Mouse (Mus musculus): ENCODE measurements around the gene Ankrd13a.

Gene Ankrd13a

DNA sequence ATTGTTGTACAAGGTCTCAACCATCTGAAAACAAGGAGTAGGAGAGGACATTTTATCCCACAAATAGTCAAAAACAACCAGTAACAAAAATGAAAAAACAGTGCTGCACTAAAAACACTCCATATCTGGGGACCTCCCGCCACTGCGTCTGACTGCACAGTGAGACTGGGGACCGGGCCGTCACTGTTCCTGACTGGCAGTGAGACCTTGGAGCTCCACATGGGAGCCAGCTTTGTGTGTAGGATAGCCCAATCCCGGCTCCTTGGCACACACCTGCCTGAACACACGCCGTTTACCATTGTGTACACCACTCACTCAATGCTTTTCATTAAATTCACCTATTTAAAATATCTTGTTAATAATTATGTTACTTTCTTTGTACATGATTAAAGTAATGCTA, 7.3 kb upstream of the Ankrd13a start:
- DNase-seq, result no peak

DNA sequence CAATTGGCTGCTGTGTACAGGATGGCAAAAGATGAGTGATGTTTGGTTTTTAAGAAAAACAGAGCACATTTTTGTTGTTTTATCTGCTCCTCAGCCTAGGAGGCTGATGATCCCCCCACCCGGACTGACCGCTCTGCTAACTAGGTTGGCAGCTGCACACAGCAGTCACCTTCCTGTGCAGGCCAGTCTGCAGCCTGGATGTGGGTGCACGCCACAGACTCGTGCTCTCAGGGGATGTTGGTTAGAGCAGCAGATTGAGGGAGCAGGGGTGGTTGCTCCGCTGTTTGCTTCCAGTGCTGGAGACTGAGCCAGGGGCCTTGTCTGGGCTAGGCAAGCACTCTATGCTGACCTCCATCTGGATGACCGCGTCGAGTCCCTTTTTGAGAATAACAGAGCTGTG, 4.7 kb upstream of the Ankrd13a start:
- DNase-seq, result no peak

GRCm38 (mm10) chr5:114771796-114772195, 2.7 kb upstream of the Ankrd13a start:
- DNase-seq, result no peak

GRCm38 (mm10) chr5:114772456-114773203, 1.8 kb upstream of the Ankrd13a start:
- DNase-seq, result peak in 1 of 2 experiments; percentile 37

DNA sequence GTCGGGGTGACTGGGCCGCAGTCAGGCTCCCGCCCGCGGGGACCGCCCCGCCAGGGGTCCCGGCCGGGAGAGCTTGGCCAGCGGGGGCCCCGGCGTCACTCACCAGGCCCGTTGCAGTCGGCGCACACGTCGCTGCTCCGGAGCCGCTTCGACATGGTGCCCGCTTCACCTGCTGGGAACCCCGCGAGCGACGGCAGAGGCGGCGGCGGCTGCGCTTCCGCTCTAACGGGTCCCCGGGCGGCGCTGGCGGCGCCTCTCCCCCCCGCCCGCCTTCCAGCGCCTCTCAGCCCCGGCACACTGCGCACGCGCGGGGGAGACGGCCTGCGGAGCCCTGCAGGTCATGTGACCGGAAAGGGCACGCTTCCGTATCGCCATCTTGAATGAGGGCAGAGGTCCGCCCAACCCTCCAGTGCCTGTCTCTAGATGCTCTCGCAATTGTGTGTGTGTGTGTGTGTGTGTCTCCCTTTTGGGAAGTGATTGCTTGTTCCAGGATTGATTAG, 1.2 kb upstream of the Ankrd13a start:
- DNase-seq, result peak; percentile 96

GRCm38 (mm10) chr5:114773780-114774179, 697 bp upstream of the Ankrd13a start:
- peak in 1 of 2 experiments; percentile 36 for DNase-seq

DNA sequence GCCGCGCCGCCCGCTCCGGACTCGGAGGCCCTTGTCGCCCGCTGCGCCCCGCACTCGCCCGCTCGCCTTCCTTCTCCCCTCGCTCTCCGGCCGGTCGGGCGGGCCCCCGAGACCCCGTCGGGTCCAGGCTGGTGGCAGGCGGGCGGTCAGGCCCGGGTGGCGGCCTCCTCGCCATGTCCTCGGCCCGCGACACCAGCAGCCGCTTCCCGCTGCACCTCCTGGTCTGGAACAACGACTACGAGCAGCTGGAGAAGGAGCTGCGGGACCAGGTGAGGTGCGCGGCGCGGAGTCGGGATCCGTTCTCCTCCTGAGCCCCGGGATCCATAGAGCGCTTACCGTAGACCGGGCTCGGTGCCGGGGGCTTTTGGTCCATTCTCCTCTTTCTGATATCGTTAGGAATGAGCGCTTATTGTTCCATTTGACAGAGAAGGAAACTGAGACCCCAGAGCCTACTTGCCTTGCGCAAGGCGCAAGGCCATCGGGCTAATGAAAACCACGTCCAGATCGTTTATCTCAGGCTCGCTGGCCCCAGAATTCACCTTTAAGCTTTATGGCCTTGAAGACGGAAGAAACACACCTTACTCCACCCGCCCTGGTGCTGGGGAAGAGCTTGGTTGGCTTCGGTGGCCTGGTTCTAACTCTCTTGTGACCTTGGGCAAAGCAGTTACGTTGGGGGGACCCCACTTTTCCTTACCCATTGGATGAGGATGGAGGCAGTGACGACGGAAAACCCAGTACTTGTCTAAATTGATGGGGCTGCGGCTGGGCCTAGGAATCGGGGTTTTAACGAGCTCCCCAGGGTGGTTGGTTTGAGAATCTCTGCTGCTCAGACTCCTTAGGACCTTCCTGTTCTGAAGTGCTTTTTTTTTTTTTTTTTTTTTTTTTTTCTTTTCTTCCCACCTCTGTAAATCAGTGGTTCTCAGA, 841 bp downstream of the Ankrd13a start, which contains the start of gene Git2:
Gene Git2 (minus strand): TSS at position 462 of the 924 bp plus-strand sequence.
- DNase-seq, result peak in 1 of 2 experiments; percentile 32

DNA sequence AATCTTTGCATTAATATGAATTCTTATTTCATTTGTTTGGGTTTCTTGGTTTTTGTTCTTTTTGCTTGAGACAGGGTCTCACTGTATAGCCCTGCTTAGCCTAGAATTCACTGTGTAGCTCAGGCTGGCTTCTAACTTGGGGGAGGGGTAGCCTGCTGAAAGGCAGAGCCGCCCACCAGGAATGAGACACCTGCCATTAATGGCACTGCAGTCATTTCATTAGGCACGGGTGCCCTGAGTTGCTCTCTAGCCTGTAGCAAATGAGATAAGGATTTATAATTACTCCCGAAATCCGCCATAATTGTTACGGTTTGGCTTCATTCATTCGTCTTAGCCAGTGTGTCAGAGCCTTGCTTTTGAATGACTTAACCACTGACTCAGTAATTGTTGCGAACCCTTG, 1.7 kb downstream of the Ankrd13a start:
- DNase-seq, result no peak

- no peak for DNase-seq
These were observed 5.5 kb downstream of the Ankrd13a start for GRCm38 (mm10) chr5:114779956-114780489.

- DNase-seq, result no peak
These were observed 6.4 kb downstream of the Ankrd13a start for GRCm38 (mm10) chr5:114780912-114781311.

DNA sequence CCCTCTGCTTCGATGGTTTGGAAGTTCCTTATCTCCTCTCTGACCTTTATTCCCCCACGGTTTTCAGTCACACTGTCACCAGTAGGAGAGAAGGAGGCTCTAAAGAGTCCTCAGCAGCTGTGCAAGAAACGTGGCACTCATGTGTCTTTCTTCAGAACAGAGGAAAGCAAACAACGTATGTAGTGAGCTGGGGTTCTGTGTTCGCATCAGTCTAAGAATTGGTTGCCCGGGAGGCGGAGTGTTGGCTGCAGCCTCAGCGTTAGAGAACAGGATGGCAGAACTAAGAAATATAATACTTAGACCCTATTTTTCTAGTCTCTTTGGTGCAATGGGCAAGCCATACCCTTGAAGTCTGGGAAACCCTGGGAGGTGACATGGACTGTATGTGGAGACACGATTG, 8.5 kb downstream of the Ankrd13a start:
- DNase-seq, result no peak

DNA sequence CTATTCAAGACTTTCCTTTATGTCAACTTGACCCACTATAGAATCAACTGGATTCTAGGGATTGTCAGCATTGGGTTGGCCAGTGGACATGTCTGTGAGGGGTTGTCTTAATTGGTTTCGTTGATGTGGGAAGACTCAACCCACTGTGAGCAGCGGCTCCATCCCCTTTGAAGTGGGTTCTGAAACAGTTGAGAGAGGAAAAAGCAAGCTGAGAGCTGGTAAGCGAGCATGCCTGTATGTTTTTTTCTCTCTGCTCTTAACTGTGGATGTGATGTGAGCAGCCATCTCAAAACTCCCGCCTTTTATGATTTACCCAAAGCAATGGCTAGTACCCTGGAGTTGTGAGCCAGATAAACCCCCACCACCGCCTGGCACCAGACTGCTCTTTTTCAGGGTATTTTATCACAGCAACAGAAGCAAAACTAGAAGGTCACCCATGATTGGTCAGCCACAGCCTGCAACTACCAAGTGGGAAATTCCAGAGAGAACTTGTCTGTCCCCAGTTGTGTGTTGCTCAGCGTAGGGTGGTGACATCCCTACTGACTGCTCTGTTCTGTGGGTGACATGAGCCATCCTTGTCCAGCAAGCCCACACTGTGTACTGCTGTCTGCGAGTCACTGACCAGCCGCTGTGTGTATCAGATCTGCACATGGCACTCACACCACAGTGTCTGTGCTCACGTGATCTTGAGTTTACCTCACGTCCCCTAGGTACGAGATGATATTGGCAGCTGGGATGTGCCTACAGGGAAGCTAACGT, 9.1 kb downstream of the Ankrd13a start:
- no peak for DNase-seq

- no peak for DNase-seq
These were observed 10.2 kb downstream of the Ankrd13a start for GRCm38 (mm10) chr5:114784622-114785165.

- DNase-seq, result no peak
These were observed 10.7 kb downstream of the Ankrd13a start for GRCm38 (mm10) chr5:114785196-114785595.

- no peak for DNase-seq
These were observed 18.8 kb downstream of the Ankrd13a start for GRCm38 (mm10) chr5:114793317-114793716.

DNA sequence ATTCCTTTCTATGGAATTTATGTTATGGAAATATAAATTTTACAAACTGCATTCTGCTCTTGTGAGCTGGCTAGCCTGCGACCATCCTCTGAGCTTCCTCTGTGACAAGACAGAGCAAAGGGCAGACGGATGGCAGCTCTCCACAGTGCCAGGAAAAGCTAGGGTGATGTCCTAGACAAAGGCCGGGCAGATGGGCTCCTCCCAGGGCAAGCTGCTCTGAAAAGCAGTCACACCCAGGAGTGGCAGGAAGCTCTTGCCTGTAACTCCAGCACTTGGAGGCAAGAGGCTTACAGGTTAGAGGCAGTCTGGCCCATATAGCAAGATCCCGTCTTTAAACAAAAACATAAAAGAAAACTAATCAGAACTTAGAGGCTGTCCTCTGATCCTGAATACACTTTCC, 20.1 kb downstream of the Ankrd13a start:
- DNase-seq, result no peak

DNA sequence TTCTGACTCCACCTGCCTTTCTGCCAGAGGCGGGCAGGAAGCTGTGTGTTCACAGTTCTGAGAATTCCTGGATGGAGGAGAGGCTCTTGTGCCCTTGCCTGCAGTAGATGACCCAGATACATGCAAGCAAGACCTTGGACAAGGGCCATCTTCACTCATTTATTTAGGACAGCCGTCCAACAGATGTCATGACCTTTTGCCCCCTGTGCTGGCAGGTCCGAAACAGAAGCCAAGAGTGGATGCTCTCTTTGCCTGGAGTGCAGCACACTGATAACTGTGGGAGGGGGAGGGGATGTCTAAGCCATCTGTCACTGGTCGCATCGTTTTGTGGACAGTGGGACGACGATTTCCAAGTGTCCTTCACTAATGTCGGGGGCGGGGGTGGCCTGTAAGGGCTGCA, 20.8 kb downstream of the Ankrd13a start:
- DNase-seq, result no peak

DNA sequence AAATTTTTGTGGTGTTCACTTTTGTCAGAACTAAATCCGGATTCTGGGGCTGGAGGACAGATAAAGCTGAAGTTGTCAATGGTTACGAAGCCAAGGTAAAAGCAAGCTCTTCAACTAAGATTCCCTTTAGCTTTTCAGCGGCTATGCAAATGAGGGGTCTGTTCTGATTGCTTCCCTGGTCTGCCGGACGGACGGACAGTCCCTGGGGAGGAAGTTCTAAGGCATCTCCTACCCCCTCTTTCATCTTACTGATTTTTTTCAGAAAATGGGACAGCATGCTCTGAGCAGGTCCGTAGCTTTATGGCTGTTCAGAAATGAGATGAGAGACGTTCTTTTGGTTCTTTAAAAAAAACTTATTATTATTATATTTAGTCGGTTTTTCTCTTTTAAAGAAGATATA, 21.2 kb downstream of the Ankrd13a start:
- DNase-seq, result no peak

DNA sequence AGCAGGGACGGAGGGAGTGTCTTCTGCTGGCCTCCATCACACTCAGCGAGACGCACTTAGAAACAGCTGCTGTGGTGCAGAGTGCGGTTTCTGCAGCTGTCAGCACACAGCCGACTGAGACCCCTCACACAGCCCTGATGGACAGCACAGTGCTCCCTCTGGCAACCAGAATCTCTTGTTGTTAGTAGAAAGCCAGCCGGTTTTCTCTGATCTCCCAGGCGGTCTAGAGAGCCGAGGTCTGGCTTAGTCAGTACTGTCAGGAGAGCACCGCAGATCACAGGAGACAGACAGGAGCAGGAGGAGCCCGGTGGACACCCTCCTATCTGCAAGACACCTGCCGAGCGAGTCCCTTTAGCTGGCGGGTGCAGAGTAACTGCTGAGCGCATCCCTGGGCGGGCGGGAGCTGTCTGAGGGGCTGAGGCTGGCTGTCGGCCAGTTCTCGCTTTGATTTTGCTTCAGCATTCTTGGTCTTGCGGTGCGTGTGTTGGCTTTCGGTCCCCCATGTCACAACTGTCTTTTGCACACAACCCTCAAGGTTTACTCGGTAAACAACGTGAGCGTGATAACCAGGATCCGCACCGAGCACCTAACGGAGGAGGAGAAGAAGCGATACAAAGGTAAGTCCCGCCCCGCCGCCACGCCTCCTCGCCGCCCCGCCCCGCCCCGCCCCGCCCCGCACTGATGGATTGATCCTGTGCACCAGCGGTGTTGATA, 22.0 kb downstream of the Ankrd13a start:
- no peak for DNase-seq

- no peak for DNase-seq
These were observed 22.8 kb downstream of the Ankrd13a start for GRCm38 (mm10) chr5:114797253-114797652.

DNA sequence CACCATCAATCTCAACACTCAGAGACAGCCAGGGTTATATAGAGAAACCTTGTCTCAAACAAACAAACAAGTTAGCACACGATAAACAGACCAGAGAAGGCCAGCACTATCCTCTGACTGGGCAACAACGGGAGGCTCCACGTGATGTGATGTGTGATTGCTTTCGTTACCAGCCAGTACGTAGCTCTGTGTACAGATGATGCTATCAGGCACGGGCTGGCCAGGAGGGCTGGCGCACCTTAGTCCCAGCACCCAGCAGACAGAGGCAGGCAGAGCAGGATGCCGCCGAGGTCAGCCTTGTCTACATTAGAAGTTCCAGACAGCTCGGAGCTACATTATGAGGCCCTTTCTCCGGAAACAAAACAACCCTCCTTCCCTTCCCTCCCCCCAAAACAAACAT, 25.4 kb downstream of the Ankrd13a start:
- DNase-seq, result no peak

DNA sequence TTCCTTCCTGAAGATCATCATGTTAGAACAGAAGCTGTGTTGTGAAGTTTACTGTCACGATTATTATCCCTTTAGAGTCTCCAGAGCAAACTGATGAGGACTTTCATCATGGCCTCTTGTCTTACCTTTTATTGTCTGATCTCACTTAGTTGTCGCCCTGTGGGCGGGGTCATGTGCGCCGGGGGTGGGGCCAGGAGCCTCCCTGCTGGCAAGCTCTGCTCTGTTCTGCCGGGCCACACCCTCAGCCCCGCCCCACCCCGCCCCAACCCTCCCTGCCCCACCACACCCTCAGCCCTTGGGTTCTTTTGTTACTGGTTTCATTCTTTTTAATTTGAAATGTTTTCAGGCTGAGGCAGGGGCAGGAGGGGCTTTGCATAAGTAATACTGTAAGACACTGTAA, 26.6 kb downstream of the Ankrd13a start:
- no peak for DNase-seq
